Mouse (Mus musculus): ENCODE measurements around the gene Tnfaip8l3. TPM values are rescaled to one million over a fixed set of nuclear protein-coding genes. Genes with fewer than 3 reads are reported as not detected.
"Not testable (repeated sequence)": the region's sequence is repeated elsewhere in the genome, so short reads cannot be mapped to it uniquely, and the experiment has no call there.

Tnfaip8l3 gene
- under 1 TPM; 0.20 to 0.44 TPM for total RNA-seq (2021)
- long read RNA-seq, experiment 1 = 0 reads
- long read RNA-seq, experiment 2, full-length matches to known transcripts = 1 of 1 reads
- long read RNA-seq, experiment 2, partial matches to known transcripts = 0 of 1 reads
- long read RNA-seq, experiment 2, other reads (novel, unspliced or antisense) = 0 of 1 reads

GRCm38 (mm10) chr9:54068032-54068649 lies at the start of gene Tnfaip8l3:
Gene Tnfaip8l3, minus strand, starts transcription at chr9:54068388.
- DNase-seq = peak; percentile 37 to 42

- peak in 1 of 2 experiments; percentile 24 for DNase-seq
Observed at GRCm38 (mm10) chr9:54112726-54113125, 44.5 kb upstream of the Tnfaip8l3 start.

- DNase-seq = no peak
Observed at GRCm38 (mm10) chr9:54098636-54099035, 30.4 kb upstream of the Tnfaip8l3 start.

GRCm38 (mm10) chr9:54097091-54097490 lies 28.9 kb upstream of the Tnfaip8l3 start:
- DNase-seq = no peak

GRCm38 (mm10) chr9:54084245-54084644 lies 16.1 kb upstream of the Tnfaip8l3 start:
- DNase-seq = no peak

- no peak for DNase-seq
Observed at GRCm38 (mm10) chr9:54077740-54078139, 9.6 kb upstream of the Tnfaip8l3 start.

GRCm38 (mm10) chr9:54074901-54075300 lies 6.7 kb upstream of the Tnfaip8l3 start:
- no peak for DNase-seq

GRCm38 (mm10) chr9:54073688-54074087 lies 5.5 kb upstream of the Tnfaip8l3 start:
- DNase-seq = no peak

GRCm38 (mm10) chr9:54071474-54072095 lies 3.4 kb upstream of the Tnfaip8l3 start:
- DNase-seq = no peak

- DNase-seq = no peak
Observed at GRCm38 (mm10) chr9:54069204-54069603, 1.0 kb upstream of the Tnfaip8l3 start.

- peak; percentile 88 to 90 for DNase-seq
Observed at GRCm38 (mm10) chr9:54068777-54069176, 589 bp upstream of the Tnfaip8l3 start.

GRCm38 (mm10) chr9:54067642-54068031 lies 551 bp downstream of the Tnfaip8l3 start:
- DNase-seq = no peak

GRCm38 (mm10) chr9:54064836-54065235 lies 3.4 kb downstream of the Tnfaip8l3 start:
- DNase-seq = no peak

GRCm38 (mm10) chr9:54063655-54064054 lies 4.5 kb downstream of the Tnfaip8l3 start:
- DNase-seq = no peak

GRCm38 (mm10) chr9:54061666-54062065 lies 6.5 kb downstream of the Tnfaip8l3 start:
- DNase-seq = no peak

GRCm38 (mm10) chr9:54051298-54052068 lies 16.7 kb downstream of the Tnfaip8l3 start:
- DNase-seq = no peak

- DNase-seq = no peak
Observed at GRCm38 (mm10) chr9:54048978-54049377, 19.2 kb downstream of the Tnfaip8l3 start.

- no peak for DNase-seq
Observed at GRCm38 (mm10) chr9:54043067-54043466, 25.1 kb downstream of the Tnfaip8l3 start.

GRCm38 (mm10) chr9:54037717-54038116 lies 30.5 kb downstream of the Tnfaip8l3 start:
- DNase-seq = no peak

GRCm38 (mm10) chr9:54034691-54035090 lies 33.5 kb downstream of the Tnfaip8l3 start:
- no peak for DNase-seq

- peak in 1 of 2 experiments; percentile 7 for DNase-seq
Observed at GRCm38 (mm10) chr9:54022795-54023194, 45.4 kb downstream of the Tnfaip8l3 start.

GRCm38 (mm10) chr9:53994528-53994927 lies 73.7 kb downstream of the Tnfaip8l3 start:
- DNase-seq = no peak

- DNase-seq = not testable (repeated sequence)
Observed at GRCm38 (mm10) chr9:53992567-53992966, 75.6 kb downstream of the Tnfaip8l3 start.
